Mouse (Mus musculus) left cerebral cortex, adult 11 months (tissue): ENCODE measurements around the gene Gas2l2.

Experiments
- DNase-seq: peaks from one replicate; pipeline ENCODE4 v3.0.0; 2022; ENCODE audit warnings: low spot score

The Gas2l2 gene

DNA sequence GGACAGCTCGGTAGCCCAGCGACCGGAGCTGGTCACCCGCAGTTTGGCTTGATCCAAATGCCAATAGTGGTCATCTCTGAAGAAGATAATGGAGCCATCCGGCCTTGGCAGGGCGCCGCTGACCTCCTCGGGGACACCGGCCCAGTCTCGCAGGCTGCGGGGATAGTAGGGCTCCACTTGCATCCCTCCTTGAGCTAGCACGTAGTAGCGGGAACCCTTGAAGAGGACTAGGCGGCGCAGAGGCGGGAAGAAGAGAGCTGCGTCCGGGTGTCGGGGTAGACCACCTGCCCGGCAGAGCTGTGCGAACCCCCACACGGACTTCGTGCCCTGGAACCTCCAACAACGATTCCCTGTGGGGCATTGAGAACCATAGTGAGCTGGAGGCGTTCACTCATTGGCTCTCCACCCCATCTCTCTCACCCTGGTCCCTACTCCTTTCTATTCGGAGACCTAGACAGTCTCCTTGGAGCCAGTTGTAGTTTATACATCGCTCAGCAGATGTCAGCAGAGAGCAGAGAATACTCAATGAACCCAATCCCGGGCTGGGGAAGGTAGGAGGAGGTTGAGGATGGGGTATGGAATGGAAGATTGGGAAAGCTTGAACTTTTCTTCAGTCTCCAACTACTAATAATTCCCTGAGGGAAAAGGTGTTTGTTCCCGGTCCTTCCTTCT lies 13.5 kb upstream of the Gas2l2 start:
- DNase-seq, result peak; percentile 75

DNA sequence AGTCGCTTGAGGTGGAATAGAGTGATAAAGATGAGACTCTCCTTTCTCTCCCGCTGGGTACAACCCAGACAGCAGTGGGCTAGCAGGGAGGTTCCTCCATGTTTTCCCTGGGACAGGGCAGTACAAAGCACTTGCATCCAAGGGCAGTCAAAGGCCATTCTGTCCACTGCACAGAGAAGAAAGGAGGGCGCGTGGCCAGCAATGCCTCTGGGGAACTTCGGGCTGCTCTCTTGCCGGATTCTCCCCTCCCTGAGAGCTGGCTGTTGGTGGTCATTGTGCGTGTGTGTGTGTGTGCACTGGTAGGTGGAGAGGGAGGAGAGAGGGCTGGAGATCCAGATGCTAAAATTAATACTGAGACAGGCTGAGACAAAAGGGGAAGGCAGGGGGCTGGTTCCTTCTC lies 12.0 kb upstream of the Gas2l2 start:
- DNase-seq, result no peak

DNA sequence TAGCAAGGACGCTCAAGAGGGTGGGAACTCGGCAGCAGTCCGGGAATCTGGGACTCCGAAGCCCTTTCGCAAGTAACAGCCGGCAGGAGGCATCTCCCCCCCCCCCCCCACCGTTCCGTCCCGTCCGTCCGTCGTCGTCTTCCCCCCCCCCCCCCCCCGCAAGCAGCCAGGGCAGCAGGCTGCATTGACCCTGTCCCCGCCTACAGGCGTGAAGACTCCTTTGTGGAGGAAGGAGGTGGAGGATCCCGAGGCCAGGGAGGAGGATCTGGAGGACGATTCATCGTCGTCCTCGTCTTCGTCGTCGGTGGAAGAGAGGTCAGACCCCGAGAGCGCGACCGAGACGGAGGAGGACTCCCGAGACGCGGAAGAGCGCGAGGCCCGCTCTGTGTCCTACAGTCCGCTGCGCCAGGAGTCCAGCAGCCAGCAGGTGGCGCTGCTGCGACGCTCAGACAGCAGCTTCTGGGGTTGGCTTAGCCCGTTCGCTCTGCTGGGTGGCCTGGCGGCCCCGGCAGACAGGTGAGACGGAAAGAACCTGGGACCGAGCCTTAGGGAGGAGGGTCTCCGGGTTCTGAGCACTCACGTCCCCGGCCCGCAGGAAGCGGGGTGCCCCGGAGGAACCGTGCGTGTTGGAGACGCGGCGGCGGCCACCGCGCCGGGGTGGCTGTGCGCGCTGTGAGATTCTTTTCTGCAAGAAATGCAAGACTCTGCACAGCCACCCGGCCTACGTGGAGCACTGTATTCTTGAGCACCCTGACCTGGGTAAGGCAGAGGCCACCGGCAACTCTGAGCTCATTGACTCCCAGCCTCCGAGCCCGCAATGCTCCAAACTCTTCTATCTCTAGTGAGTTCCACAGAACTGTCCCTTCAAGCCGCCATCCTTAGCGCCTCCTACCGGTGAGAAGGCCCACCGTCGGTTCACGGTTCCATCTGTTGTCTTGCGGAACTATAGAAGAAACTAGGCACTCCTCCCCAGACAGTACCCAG lies 11.1 kb upstream of the Gas2l2 start:
- peak; percentile 77 for DNase-seq

DNA sequence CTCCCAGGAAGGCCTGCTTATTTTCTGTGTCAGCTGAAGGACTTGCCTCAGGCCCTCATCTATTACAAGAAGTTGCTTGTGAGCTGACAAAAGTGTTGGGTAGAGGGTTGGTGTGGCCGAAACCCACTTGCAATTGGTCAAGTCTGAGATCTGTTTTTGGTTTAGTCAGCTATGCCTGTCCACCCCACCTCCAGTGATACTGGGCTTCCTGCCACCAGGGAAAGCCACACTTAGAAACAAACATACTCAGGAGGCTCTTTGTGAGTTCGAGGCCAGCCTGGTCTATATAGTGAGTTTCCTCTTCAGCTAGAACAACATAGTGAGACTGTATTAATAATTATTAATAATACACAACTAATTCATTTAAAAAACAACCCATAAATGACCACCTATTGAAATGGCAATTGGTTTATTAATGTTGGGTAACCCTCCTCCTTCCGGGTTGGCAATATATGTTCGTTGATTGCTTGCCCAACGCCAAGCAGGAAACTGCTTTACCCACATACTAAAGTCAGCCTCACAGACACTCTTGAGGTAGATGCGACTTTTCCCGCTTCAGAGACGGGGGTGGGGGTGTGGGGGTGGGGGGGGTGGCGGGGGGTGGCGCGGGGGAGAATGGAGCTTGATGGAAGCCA lies 10.3 kb upstream of the Gas2l2 start:
- DNase-seq, result no peak

DNA sequence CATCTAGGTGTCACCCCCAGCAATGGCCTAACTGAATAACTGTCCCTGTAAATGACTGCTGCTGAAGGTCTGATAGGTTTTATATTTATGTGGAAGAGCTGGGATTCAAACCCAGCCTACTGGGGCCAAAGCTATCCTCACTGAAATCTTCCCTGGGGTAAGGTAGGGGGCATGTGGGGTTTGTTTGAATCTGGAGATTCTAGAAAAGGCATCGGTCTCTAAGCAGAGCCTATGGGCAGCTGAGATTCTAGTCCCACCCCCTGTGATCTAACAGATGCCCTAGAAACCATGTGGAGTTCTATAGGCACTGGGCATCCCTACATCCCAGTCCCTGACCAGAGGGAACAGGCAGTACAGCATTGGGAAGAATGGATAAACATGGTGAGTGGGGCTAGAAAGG lies 8.1 kb upstream of the Gas2l2 start, which contains the start of gene 1700020L24Rik:
TSS of gene 1700020L24Rik (plus strand) at position 301 of the 400 bp plus-strand sequence.
- DNase-seq, result no peak

- no peak for DNase-seq
Observed at GRCm38 (mm10) chr11:83432533-83432932, 3.3 kb upstream of the Gas2l2 start.

DNA sequence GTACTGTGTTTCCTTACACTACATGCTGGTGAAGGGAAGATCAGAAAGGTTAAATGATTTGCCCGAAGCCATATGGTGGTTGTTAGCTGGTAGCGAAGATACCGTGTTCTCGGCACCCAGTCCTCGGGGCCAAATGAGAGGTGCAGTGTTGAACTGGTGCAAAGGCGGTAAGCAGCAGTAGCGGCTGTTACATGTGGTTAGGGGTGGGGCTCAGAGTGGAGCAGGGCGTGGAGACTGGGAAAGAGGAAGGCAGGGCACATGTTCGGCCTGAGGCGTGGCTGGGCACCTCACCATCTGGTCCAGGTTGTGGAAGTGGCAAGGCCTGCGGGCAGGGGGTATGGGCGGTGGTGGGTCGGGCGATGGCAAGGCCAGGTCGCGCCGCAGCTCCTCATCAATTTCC lies 2.3 kb downstream of the Gas2l2 start:
- DNase-seq, result no peak

DNA sequence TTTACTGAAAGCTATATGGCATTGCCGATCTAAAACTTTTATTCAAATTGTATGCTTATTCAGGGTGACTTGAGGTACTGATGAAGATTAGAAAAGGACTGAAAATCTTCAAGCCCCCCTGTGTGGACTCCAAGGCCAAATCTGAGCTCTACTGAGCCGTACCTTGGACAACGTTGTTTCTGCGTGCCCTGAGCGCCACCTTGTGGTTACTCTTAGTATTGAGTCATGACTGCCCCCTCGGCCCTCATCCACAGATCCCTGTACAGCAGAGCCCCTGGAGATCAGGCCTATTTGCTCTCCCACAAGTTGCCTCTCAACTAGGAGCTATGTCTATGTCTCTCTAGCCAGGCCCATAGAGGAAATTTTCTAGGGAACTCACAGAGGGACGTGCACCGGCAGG lies 4.6 kb downstream of the Gas2l2 start:
- no peak for DNase-seq

DNA sequence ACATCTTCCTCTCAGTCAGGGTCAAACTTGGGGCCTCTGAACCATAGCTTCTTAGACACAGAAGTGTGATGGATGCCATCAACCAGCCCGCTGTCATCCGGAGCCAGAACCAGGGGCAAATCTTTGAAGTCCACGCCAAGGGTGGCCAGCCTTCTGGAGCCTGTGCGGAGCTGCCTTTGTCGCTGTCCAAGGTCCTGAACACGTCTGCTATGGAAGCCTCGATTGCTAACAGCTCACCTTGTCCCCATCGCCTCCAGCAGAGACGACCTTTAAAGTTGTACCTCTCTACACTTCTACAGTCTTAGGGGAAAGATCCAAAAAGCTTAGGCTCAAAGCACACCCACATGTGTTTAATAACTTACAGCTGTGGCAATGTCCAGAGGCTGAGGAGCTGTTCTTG lies 8.0 kb downstream of the Gas2l2 start:
- DNase-seq, result no peak

GRCm38 (mm10) chr11:83420338-83420737 lies 8.9 kb downstream of the Gas2l2 start:
- no peak for DNase-seq

- DNase-seq, result peak; percentile 61
Observed at GRCm38 (mm10) chr11:83418566-83418965, 10.7 kb downstream of the Gas2l2 start.

DNA sequence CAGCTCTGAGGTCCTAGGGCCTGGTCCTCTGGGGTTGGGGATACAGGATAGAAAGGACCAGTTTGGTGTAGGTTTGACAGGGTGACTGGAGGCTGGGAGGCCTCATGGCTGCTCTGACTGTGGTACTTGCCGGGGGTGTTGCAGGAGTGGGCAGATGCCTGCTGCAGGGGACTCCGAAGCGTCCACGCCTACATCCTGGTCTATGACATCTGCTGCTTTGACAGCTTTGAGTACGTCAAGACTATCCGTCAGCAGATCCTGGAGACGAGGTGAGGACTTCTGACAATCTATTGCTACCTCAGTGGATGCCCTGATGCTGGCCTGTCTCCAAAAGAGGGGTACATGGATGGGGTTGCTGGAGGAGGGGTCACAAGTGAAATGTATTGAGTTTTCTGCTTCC lies 11.5 kb downstream of the Gas2l2 start:
- no peak for DNase-seq

DNA sequence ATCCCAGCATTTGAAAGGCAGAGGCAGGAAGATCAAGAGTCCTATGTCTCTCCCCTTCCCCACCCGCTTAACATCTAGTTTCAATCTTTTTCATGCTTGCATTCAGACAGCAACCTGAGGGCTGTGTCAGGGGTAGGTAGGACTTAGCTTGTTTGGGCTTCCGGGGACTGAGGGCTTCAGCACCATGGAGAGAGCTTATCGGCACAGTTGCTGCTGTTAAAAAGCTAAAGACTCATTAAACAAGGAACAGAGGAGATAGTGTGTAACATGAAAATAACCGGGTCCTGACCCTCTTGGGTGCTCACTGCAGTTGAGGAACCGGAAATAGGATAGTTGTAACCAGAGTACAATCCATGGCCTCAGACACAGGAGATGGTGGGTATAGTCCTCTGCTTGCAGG lies 12.2 kb downstream of the Gas2l2 start:
- no peak for DNase-seq

DNA sequence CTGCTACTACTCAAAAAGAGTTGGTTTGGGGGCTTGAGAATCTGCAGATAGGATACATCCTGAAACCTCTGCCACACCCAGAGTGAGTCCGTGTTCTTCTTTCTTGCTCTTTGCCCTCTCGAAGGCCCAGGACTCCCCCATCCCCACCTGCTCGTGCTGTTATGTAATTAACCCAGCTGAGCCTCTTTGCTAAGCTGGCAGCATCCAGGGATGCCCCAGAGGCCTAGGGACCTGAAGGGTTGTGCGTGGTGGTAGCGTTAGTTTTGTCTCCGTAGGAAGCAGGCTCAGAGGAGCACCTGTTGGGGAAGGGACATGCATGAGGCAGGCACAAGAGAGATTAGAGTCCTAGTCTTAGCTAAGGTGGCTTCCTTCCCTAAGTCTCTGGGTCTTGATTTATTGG lies 18.7 kb downstream of the Gas2l2 start:
- DNase-seq, result no peak

GRCm38 (mm10) chr11:83409792-83410291 lies 19.4 kb downstream of the Gas2l2 start:
- DNase-seq, result no peak

- no peak for DNase-seq
Observed at GRCm38 (mm10) chr11:83409087-83409754, 20.0 kb downstream of the Gas2l2 start, which contains the start of gene Rasl10b. Gene Rasl10b, plus strand, starts transcription at chr11:83409137.

- DNase-seq, result no peak
Observed at GRCm38 (mm10) chr11:83408242-83408641, 21.0 kb downstream of the Gas2l2 start.

GRCm38 (mm10) chr11:83406391-83406790 lies 22.9 kb downstream of the Gas2l2 start:
- DNase-seq, result no peak

DNA sequence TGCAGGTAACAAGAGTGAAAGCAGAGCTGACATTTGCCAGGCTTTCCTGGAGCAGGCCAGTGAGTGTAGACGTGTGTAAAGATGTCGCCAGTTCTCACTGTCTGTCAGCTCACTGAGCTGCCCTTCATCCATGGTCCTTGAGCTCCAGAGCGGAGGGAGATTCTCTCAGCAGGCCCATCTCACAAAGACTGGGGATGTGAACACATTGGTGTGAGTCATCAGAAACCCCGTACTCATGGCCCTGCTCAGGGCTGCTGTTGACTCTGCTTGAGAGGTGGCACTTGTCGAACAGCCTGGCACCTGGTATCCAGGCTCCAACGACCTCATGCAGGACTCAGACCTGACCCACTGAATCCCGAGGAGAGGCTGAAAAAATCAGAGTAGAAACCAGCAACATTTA lies 25.5 kb downstream of the Gas2l2 start:
- no peak for DNase-seq

GRCm38 (mm10) chr11:83398724-83399123 lies 30.5 kb downstream of the Gas2l2 start:
- DNase-seq, result no peak

GRCm38 (mm10) chr11:83397626-83398025 lies 31.6 kb downstream of the Gas2l2 start:
- no peak for DNase-seq
